Mouse (Mus musculus) ES-Bruce4 (cell line): ENCODE measurements around the gene Hmx2. TPM values are rescaled to one million over a fixed set of nuclear protein-coding genes. Genes with fewer than 3 reads are reported as not detected.

ENCODE experiments used
- H3K27ac ChIP-seq: 2 replicates; pipeline ENCODE4 v1.5.1; 2012; ENCODE audit warnings: low read length, inconsistent platforms; ENCODE audit not compliant: insufficient read depth
- H3K27me3 ChIP-seq: 2 replicates; pipeline ENCODE4 v1.6.1; 2012; ENCODE audit warnings: mild to moderate bottlenecking, low read length, inconsistent platforms; ENCODE audit not compliant: control insufficient read depth, poor library complexity, insufficient read depth, severe bottlenecking
- H3K36me3 ChIP-seq: 2 replicates; pipeline ENCODE4 v1.6.1; 2012; ENCODE audit warnings: inconsistent platforms, mild to moderate bottlenecking, low read length, moderate library complexity; ENCODE audit not compliant: control insufficient read depth, poor library complexity, insufficient read depth, severe bottlenecking
- H3K4me1 ChIP-seq: one replicate; pipeline ENCODE4 v1.8.1; 2011; ENCODE audit warnings: low read length; ENCODE audit not compliant: control insufficient read depth, insufficient read depth
- H3K4me3 ChIP-seq: 2 replicates; pipeline ENCODE4 v1.5.1; 2011; ENCODE audit warnings: low read depth, mild to moderate bottlenecking, low read length
- H3K9ac ChIP-seq: 2 replicates; pipeline ENCODE4 v1.6.1; 2012; ENCODE audit warnings: low read depth, mild to moderate bottlenecking, inconsistent platforms; ENCODE audit not compliant: poor library complexity, severe bottlenecking
- H3K9me3 ChIP-seq: replicated peaks from 2 replicates; pipeline ENCODE4 v1.6.1; 2012; ENCODE audit warnings: mild to moderate bottlenecking, low read length, inconsistent platforms; ENCODE audit not compliant: control insufficient read depth, poor library complexity, insufficient read depth, severe bottlenecking
- CTCF ChIP-seq: IDR thresholded peaks from one replicate; pipeline ENCODE4 v1.8.1; 2011; ENCODE audit warnings: low read depth, low read length
- EP300 ChIP-seq: IDR thresholded peaks from 2 replicates; pipeline ENCODE4 v1.6.1; 2011; ENCODE audit warnings: low read depth, low read length; ENCODE audit not compliant: insufficient read depth
- POLR2A ChIP-seq: IDR thresholded peaks from one replicate; pipeline ENCODE4 v1.8.1; 2011; ENCODE audit warnings: low read length; ENCODE audit not compliant: insufficient read depth
- polyA plus RNA-seq: library from polyadenylated mRNA; stranded (reverse); fragments of >200 nt; gene quantifications from 2 replicates; pipeline ENCODE4 v1.2.4, GENCODE M21; 2011; ENCODE audit warnings: low read depth; ENCODE audit not compliant: missing spikeins, insufficient read depth, insufficient read length

The Hmx2 gene
- polyA plus RNA-seq, 1 experiment = 0.39 TPM

GRCm38 (mm10) chr7:131603186-131603585 is 54.6 kb downstream of the Hmx2 start:
- Histone ChIP-seq H3K9ac (no peak overlapping the region), H3K27ac (no peak overlapping the region), H3K4me1 (no peaks in the 10 kb centered on the region), H3K27me3 (no peaks in the 10 kb centered on the region), H3K9me3 (no peaks in the 10 kb centered on the region), H3K36me3 (no peaks in the 10 kb centered on the region), H3K4me3 (no peak overlapping the region)
- no peak for TF ChIP-seq EP300
- TF ChIP-seq CTCF = no peak
- no peak for TF ChIP-seq POLR2A

- H3K36me3 ChIP-seq = no peaks in the 10 kb centered on the region
- no peak overlapping the region for H3K9ac ChIP-seq
Measured at GRCm38 (mm10) chr7:131604946-131605345, 56.4 kb downstream of the Hmx2 start.

GRCm38 (mm10) chr7:131605481-131605880 is 56.9 kb downstream of the Hmx2 start:
- Histone ChIP-seq H3K9ac (no peak overlapping the region), H3K9me3 (no peaks in the 10 kb centered on the region), H3K27ac (no peak overlapping the region), H3K36me3 (no peaks in the 10 kb centered on the region), H3K4me3 (no peak overlapping the region), H3K4me1 (no peaks in the 10 kb centered on the region), H3K27me3 (no peaks in the 10 kb centered on the region)
- TF ChIP-seq CTCF = no peak
- TF ChIP-seq EP300 = no peak
- no peak for TF ChIP-seq POLR2A

More at GRCm38 (mm10) chr7:131604946-131605345, 56.4 kb downstream of the Hmx2 start:
- TF ChIP-seq POLR2A (no peak), EP300 (no peak), CTCF (no peak)
- Histone ChIP-seq H3K4me1 (no peaks in the 10 kb centered on the region), H3K9me3 (no peaks in the 10 kb centered on the region), H3K27ac (no peak overlapping the region), H3K4me3 (no peak overlapping the region), H3K27me3 (no peaks in the 10 kb centered on the region)

Other genes starting within 250 kb of the Hmx2 start
- gene Cuzd1, start 226.5 kb upstream of the Hmx2 start, polyA plus RNA-seq = not detected in 2 replicates
- gene Fam24b, start 219.3 kb upstream of the Hmx2 start, polyA plus RNA-seq = 1.7 TPM in 1 of 2 replicates, not detected in the other
- gene Fam24a, start 214.9 kb upstream of the Hmx2 start, polyA plus RNA-seq = not detected in 2 replicates
- 23.8 and 26.0 TPM in 2 replicates for gene 2310057M21Rik, start 186.0 kb upstream of the Hmx2 start, polyA plus RNA-seq
- gene Pstk, start 177.6 kb upstream of the Hmx2 start, polyA plus RNA-seq = 58.9 and 64.7 TPM in 2 replicates
- gene Ikzf5, start 138.3 kb upstream of the Hmx2 start, polyA plus RNA-seq = 24.6 and 27.7 TPM in 2 replicates
- gene Acadsb, start 138.2 kb upstream of the Hmx2 start, polyA plus RNA-seq = 34.1 and 38.3 TPM in 2 replicates
- not detected in 2 replicates for gene Hmx3, start 5.9 kb upstream of the Hmx2 start, polyA plus RNA-seq
- gene Bub3, start 11.4 kb downstream of the Hmx2 start, polyA plus RNA-seq = 141 and 145 TPM in 2 replicates